Mouse (Mus musculus) right cerebral cortex, postnatal 4 days (tissue): ENCODE results near the gene Olfr520.
"Not testable (repeated sequence)": the region's sequence is repeated elsewhere in the genome, so short reads cannot be mapped to it uniquely, and the experiment has no call there.

Experiments used
- DNase-seq: peaks from one replicate; pipeline ENCODE4 v3.0.0-alpha.2; 2022

The Olfr520 gene

DNA sequence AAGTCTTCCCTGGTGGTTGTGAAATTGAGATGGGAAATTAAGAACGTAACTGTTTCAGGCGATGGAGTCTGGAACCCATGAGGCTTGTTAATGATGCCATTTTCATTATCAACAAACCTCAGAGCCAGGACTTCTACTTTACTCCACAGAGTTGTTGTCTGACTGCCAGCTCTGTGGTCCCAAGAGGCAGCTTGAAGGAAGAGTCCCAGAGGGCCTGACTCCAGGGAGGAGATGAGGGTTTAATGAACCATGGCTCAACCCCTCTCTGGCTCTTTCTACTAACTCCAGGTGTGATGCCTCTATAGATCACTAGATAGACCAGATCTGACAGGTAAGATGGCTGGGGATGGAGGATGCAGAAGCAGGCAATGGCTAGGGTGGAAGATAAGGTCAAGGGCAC, at the start of gene Olfr520:
Gene Olfr520 (plus strand): TSS at position 301 of the 400 bp plus-strand sequence.
- no peak for DNase-seq

DNA sequence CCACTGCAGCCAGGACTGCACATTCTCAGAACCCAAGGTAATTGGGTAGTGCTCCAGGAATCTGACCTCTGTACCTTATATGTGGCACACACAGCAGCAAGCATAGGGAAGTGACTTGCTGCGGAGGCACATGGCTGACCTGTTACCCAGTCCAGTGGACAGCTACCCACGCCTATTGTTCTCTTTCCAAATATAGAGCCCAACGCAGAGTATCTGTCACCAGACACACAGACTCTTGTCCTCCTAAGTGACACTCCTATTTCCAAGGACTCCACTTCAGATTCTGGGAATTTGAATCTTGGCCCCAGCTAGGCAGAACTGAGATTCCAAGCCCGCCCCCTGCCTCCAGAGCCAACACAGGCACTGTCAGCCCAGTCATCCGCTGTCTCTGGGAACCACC, 49.3 kb upstream of the Olfr520 start:
- DNase-seq, result no peak

DNA sequence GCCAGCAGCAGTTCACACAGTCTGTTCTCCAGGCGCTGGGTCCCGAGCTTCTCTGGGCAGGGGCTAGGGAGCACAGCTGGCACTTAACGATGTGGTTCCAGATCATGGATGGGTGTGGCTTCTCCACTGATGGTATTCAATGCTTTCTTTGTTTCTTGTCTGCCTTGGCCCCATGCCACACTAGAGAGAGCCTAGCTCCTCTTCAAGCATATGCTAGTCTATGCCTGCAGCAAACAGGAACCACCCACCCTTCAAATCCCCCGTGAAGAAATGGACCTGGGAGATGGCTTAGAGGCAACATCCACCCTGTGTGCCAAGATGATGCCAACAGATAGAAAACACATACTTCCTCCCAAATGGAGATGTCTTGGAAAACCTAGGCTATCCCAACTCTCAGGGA, 46.0 kb upstream of the Olfr520 start:
- no peak for DNase-seq

DNA sequence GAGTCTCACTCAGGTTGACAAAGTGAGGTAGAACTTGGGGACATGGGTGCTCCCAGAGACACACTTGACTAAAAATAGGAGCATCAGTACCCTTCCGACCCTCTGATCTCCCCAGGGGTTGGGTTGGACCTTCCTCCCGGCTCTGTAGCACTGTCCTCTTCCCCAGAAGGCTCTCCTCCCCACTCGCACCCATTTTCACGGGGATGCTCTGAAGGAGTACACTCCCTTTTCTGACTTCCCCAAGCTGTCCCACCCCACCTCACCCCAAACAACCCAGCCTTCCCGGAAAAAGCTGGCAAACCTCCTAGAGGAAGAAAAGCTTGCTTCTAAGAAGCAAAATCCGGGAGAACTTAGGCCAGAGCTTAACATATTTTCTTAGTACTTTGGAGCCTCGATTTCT, 39.3 kb upstream of the Olfr520 start:
- DNase-seq, result no peak

DNA sequence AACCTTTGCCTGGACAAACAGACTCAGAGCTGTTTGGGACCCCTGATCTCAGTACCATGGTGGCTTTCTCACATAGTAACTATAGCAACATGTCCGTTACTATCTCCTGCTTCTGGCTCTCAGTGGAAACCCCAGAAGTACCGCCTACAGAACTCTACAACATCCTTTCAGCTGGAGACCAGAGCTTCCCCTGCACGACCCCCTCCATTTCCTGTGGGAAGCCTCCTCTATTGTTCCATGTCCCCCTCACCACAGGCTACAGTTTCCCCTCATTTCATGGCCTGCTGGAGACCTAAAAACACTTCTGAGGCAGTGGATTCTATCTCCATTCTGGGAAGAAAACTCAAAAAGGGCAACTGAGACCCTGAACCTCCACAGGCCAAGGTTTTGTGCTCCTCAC, 37.7 kb upstream of the Olfr520 start:
- no peak for DNase-seq

DNA sequence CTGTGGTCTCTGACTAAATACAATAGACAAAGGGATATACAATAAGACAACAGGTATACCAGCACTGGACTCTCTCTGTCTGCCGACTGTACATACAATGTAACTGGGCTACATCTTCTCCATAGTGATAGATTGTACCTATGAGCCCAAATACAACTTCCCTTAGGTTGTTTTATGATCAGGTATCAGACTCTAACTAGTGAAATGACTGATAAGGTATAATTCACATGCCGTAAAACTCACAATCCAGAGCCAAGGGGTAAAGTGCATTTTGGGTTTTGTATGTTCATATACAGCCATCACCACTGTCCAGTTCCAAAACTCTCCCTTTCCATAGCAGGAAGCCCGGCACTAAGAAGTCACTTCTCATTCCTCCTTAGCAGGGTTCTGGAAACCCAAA, 36.7 kb upstream of the Olfr520 start:
- DNase-seq, result no peak

DNA sequence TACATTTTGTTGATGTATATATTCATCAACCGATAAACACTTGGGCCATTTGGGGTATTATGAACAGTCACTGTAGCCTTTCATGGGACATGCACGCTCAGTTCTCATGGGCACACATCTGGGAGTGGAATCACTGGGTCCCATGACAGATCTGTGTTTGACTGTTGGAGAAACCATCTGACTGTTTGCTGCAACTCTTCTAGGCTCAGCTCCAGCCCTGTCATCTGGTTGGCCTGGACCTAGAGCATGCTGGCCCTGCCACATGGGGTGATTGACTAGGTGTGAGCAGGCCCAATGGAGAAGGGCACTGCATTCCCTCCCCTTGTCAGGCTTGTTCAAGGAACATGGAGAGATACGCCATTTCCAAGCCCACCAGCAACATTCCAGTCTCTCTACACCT, 36.1 kb upstream of the Olfr520 start:
- no peak for DNase-seq

DNA sequence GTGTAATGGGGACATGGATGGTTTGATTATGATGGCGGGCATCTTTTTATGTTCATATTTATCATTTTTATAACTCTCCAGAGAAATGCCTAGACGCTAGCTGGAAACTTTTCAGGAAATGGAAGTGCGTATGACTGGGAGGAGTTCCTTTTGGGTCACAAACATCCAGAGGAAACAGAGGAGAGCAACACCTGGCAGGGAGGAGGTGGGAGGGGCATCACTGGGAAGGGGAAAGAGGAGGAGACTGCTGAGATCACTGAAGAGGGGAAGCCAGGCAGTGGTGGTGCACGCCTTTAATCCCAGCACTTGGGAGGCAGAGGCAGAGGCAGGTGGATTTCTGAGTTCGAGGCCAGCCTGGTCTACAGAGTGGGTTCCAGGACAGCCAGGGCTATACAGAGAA, 35.6 kb upstream of the Olfr520 start:
- DNase-seq, result not testable (repeated sequence)

DNA sequence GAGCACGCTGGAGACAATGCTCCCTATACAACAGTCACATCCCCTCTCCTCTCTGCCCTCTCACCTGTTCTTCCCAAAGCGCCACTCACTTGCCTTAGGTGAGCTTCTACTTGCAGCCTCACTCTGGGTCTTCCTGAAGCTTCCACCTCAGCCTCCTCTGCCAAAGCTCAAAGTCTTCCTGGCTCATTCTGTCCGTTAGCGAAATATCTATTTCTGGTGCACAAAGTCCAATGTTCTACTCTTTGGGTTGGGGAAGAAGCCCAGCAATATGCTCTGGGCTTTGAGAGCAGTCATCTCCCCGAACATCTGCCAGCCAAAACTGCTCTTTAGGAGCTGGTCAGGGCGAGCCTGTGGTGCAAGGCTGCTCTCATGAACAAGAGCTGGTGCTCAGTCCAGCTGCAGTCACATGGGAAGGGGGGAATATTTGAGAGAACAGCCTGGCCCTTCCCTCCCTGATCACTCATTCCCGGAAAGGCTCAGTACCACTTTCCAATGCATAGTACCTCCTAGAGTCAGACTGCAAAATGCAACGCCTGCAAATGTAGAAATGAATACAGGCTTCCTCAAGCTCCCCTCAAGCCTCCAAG, 34.5 kb upstream of the Olfr520 start:
- no peak for DNase-seq

DNA sequence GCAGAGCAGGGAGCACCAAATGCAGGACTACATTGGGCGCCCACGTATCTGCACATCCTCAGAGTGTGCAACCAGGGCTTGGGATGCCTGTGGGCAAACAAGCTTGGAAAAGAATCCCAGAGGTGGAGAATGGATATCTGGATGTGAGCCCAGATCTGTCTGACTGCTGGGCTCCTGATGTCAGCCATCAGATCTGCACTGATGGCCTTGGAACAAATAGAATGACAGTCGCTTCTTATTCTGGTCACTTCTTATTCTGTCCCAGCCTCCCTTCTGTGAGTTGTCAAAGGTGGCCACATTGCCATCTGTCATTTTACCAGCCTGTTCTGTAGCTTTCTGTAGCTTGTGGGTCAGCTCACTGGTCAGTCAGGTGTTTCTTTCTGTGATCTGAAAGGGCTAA, 31.5 kb upstream of the Olfr520 start:
- no peak for DNase-seq

DNA sequence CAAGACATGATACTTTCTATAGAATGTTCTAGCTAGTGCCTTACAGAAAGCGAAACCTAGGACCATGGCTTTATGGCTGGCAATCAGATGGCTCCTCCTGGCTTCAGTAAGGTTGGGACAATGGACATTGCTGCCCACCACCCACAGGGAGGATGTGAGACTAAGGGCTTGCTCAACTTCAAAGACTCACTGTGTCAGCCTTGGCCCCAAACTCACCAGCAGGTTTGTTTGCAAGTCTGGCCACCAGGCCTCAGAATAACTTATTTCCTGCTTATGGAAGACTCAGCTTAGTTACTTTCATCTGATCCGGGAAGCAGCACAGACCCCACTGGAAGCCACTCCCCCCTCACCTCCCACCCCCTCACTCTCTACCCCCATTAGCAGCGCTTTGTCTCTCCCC, 31.0 kb upstream of the Olfr520 start:
- DNase-seq, result no peak

DNA sequence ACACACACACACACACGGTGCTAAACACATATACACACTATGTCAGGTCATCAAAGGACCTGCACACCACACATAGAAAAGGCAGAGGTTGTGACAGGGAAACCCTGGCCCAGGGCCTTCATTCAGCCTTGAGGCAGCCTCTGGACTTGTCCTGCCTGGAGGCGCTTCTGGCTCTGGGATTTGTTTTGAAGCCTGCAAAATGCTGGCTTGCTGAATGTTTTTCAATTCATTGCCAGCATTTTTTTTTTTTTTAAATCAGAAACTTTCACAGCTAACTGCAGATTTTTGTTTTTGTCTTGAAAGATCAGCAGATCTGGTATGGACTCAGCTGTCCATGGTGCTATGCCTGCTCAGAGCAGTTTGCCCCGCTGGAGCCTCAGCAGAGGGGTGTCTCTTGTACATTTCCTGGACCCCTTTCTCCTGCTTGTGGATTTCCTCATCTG, 30.3 kb upstream of the Olfr520 start:
- no peak for DNase-seq

DNA sequence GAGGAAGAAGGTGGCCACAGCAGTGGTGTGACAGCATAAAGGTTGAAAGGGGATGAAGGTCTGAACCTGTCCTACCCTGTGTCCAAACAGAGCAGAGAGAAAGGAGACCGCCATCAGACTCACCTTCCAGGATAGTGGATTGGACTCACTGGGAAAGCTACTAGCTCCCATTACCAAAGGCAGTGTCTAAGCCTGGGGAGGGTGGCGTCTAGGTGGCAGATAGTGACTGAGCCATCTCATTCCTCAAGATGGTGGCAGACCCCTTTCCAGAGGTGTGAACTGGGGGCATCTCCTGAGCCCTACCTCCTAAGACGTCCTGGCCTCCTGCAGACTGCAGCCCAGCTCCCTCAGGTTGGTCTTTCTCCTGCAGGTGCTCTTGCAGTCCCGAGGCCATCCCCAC, 29.4 kb upstream of the Olfr520 start:
- no peak for DNase-seq

DNA sequence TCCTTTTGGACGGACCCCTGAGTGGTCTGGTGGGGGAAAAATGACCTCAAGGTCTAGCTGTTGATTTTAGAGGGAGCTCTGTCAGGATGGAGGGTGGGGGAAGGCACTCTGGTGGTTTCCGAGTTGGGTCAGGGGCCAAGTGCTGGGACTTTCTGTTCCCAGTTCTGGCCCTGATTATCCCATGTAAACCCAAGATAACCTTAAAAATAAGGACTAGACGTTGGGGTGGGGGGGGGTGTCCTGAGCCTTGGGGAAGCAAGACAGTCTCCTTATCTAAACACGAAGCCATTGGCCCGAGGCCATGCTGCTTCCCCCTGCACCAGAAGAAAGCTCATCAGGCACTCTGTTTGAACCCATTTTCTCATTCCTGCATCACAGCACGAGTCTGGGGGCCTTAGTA, 27.9 kb upstream of the Olfr520 start:
- DNase-seq, result no peak

DNA sequence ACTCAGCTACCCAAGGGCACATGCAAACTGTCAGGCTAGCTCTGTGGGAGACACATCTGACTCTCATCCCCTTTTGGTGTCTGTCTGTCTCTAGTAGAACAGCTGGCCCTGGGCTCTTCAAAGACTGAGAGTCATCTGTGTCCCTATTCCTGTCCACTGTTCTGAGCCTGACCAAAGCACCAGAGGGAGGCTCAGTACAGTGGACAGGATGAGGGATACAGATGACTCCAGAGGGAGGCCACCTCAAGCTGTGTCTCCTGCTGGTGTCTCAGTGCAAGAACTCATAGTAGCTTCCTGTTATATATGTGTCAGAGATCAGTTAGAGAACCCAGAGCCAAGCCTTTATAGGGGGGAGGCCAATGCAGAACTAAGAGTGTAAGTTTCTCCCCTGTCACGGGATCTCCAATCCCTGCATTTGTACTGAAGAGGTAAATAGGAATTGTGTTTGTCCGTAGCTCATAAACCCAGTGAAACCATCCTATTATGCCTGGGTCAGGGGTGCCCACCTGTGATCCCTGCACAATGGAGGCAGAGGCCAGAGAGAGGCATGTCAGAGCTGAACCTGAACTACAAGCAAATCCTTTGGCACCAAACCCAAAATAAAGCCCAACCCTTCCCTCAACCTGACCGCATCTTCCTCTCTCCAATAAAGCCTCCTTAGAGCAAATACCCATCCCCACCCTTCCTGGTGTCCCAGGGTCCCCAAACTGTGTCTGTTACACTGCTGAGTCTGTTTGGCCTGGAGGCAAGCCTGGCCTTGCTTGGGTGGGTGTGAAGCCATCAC, 25.1 kb upstream of the Olfr520 start:
- DNase-seq, result no peak

DNA sequence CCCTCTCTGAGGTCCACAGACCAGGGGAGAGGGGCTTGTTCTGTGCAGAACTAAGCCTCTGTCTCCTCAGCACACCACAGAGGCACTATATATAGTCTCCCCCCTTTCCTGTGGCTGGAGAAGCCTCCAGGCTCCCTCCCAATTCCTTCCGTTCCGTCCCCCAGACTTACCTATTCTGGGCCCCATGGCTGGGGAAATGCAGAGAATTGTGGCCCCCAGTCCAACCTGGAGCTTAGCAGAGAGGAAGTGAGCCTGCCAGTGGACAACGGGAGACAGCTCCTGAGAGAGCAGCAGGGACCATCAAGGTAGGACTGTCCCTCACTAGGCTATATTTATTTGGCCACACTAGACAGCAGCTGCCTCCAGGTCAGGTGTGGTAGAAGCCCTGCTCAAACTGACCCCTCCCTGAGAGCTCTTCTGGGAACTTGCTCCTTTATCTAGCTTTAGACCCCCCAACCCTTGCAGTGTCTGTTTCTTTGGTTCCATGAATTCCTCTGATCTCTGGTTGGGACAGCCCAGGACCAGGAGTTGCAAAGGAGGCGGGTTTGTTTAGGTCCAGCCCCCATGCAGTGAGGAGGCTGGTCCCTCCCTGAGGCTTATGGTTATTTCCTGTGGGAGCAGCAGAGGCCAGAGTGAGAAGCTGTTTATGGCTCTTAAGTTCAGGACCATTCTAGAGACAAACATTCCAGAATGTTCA, 23.6 kb upstream of the Olfr520 start:
- DNase-seq, result no peak

DNA sequence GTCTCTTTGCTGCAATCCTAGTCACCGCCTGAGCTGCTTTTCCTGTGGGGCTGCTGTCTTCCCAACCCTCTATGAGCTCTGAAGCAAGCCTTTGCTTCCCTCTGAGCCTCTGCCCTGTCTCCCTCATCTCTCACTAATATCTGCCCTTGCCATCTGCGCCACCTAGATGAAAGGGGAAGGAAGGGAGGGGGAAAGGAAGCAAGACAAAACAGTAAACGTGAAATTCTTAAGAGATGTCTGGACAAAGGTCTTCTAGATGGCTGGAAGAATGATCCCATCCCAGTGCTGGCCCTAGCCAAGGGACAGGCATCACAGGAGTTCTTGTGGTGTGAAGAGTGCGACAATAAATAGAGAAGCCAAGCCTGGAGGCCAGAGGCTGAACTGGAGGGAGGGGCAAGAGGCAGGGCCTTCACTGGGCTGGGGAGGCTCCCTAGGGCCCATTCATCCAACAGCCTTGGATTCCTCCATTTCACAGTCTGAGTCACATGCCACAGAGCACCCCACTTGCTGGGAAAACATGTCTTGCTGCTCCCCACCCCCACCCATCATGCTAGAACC, 23.0 kb upstream of the Olfr520 start:
- DNase-seq, result no peak

DNA sequence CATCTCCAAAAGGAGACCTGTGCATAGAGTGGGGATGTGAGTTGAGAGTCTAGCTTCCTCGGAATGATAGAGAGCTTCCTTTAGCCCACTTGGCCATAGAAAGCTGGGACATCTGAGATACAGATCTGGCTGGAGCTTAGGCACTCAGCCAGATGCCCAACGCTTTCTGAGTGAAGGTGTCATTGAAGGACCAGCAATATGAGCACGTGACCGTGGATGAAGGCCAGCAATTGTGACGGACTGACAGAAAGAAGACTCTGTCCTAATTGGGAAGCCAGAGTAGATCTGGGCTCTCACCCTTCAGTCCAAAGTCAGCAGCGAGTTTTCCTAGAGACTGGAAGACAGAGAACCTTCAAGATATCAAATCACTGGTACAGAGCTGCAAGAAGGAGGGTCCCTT, 22.4 kb upstream of the Olfr520 start:
- no peak for DNase-seq

DNA sequence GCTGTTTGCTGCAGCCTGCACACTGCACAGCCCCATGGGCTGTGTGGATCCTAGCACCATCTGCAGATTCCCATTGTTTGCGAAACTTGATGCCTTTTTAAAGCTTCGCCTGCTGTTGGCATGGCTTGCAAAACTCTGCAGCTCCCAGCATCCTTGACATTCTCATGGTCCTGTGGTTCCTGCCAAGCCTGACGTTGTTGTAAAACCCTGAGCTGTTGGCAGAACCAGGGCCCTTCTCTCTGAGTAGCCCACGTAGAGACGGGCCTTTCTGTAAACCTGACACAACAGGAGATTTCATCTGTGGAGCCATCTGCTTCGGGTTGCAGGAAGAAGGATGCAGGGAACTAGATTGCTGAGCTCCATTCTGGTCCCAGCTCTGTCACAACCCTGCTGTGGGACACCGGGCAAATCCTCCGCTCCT, 21.8 kb upstream of the Olfr520 start:
- peak; percentile 19 for DNase-seq

DNA sequence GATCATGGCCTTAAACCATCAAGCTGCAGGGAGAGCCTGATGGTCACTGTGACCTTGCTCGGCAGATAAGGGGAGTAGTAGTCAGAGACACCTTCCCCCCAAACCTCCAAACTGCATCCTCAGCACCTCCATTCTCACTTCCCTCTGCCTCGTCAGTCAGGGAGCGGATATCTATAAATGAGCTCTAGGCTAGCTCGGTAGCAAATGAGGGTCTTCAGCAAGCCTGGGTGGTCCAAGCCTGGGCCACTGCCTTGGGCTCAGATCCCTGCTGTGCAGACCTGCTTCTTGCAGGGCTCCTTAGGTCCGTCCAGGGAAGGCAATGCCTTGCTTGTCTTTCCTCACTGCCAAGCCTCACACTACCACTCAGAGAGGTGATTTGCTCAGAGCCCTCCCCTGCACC, 21.3 kb upstream of the Olfr520 start:
- DNase-seq, result no peak

DNA sequence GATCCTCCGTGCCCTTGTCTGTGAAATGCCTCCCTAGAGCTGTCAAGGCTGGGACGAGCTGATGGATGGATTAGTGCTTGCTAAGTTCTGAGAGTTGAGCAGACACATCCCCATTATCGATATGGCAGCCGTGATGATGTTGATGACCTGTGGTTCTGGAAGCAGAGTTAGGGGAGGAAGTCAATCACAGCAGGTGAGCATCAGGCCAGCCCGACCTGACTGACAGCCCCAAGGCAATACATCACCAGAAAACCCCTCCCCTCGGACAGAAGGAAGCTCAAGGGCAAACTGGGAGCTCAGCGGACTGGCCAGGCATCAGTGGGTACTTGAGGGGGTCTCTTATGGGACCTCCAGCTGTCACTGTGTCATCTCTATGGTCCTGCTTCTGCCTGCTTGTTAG, 20.1 kb upstream of the Olfr520 start:
- DNase-seq, result no peak

DNA sequence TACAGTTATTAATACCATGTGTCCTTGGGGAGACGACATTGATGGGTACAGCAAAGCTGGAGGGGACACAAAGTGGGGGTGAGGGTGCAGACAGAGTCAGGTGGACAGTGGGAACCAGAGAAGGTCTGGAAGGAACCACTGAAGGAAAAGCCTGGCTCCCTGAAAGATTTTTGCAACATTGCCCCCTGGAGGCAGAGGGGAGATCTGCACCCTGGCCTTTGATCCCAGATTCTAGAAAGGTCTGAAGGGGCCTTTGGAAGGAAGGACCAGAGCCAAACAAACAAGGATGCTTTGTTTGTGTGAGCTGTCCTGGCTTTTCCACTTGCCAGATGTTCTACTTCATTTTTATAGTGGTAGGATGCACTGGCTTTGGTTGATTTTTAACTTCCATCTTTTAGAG, 19.6 kb upstream of the Olfr520 start:
- peak; percentile 39 for DNase-seq

DNA sequence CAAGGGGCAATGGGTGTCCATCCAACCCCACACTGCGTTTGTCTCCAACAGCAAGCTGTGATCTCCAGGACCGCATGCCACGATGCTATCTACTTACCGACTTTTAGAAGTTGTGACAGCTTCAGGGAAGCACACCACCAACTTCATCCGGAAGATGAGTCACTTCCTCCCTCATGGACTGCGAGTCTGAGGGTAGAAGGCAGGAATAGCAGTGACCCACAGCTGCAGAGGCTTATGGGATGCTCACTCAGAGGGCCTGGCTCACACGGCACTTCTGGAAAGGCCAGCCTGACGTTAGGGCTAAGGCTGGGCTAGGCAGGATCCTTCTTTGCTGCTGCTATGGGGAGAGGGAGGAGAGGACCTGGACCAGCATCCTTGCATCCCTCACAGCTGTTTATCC, 18.9 kb upstream of the Olfr520 start, which contains the start of gene Slco2b1:
Gene Slco2b1 (minus strand): TSS at position 175 of the 400 bp plus-strand sequence.
- no peak for DNase-seq

DNA sequence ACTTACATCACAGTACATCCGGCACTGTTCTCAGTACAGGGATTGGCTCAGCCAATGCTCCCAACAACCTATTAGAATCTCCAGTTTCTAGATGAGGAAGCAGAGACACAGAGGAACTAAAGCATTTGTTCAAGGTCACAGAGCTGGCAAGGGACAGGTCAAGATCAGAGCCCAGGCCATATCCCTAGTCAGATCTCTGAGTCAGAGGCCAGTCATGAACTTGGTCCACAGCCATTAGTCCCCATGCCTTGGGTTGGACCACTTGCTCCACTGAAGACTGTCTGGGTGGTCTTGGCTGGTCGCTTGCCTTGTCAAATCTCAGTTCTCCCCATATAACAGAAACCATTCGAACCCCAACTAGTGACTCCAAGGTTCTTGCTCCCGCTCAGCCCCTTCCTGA, 17.6 kb upstream of the Olfr520 start:
- DNase-seq, result no peak
